Mouse (Mus musculus) lung, adult 2 months (tissue): ENCODE results near the gene Kcne1. TPM values are rescaled to one million over a fixed set of nuclear protein-coding genes. Genes with fewer than 3 reads are reported as not detected.

Experiments used
- DNase-seq: peaks from one replicate; pipeline ENCODE4 v3.0.0; 2022
- H3K4me1 ChIP-seq: fragments of 200-500 bp; 2 replicates; pipeline ENCODE4 v1.6.1; 2011; ENCODE audit warnings: low read length; ENCODE audit not compliant: control insufficient read depth, insufficient read depth
- H3K4me3 ChIP-seq: fragments of 200-500 bp; replicated peaks from 2 replicates; pipeline ENCODE3; 2011; ENCODE audit warnings: low read depth, mild to moderate bottlenecking, control low read depth, low read length; ENCODE audit errors: extremely low read depth
- CTCF ChIP-seq: fragments of 200-500 bp; IDR thresholded peaks from 2 replicates; pipeline ENCODE4 v1.5.1; 2011; ENCODE audit warnings: mild to moderate bottlenecking, low read length, control low read depth; ENCODE audit not compliant: insufficient read depth
- POLR2A ChIP-seq: fragments of 200-500 bp; IDR thresholded peaks from 2 replicates; pipeline ENCODE4 v1.6.1; 2011; ENCODE audit warnings: low read depth, mild to moderate bottlenecking, control low read depth, low read length, borderline replicate concordance; ENCODE audit errors: extremely low read depth
- WGBS: fragments of 180-500 bp; shearing (Covaris S2); methylation state at CpG from one replicate; pipeline ENCODE4 v1.1.7; 2018; 5-methylcytosine and 5-hydroxymethylcytosine counted together
- polyA plus RNA-seq: library from polyadenylated mRNA; depleted of rRNA; stranded (reverse); fragments of >200 nt; gene quantifications from 2 replicates; pipeline ENCODE4 v1.2.3, GENCODE M21; 2012

Gene Kcne1
- polyA plus RNA-seq, 1 experiment = not detected

GRCm38 (mm10) chr16:92319353-92320109 is 39.7 kb downstream of the Kcne1 start:
- Histone ChIP-seq H3K4me1 (no peaks in the 10 kb centered on the region), H3K4me3 (no peak overlapping the region)
- WGBS = 56% methylated on average over 20 of the region's 20 CpGs
- TF ChIP-seq CTCF (peak; percentile 59), POLR2A (no peak)
- peak; percentile 60 for DNase-seq

GRCm38 (mm10) chr16:92316049-92316738 is 43.1 kb downstream of the Kcne1 start:
- DNase-seq = no peak
- TF ChIP-seq CTCF (no peak), POLR2A (no peak)
- WGBS = 90% methylated on average over 7 of the region's 7 CpGs

GRCm38 (mm10) chr16:92313953-92314741 is 45.1 kb downstream of the Kcne1 start:
- peak; percentile 21 for DNase-seq
- H3K4me1 ChIP-seq = no peaks in the 10 kb centered on the region
- 47% methylated on average over 13 of the region's 13 CpGs for WGBS
- no peak for TF ChIP-seq POLR2A
- TF ChIP-seq CTCF = peak; percentile 85
- H3K4me3 ChIP-seq = no peak overlapping the region

More at GRCm38 (mm10) chr16:92316049-92316738, 43.1 kb downstream of the Kcne1 start:
- Histone ChIP-seq H3K4me1 (no peaks in the 10 kb centered on the region), H3K4me3 (no peak overlapping the region)

- no peak for TF ChIP-seq POLR2A
- TF ChIP-seq CTCF = no peak
- WGBS = 64% methylated on average over 4 of the region's 4 CpGs
- H3K4me1 ChIP-seq = no peaks in the 10 kb centered on the region
- H3K4me3 ChIP-seq = no peak overlapping the region
- DNase-seq = no peak
Observed at GRCm38 (mm10) chr16:92309126-92309525, 50.1 kb downstream of the Kcne1 start.

- 74% methylated on average over 3 of the region's 3 CpGs for WGBS
- Histone ChIP-seq H3K4me1 (no peaks in the 10 kb centered on the region), H3K4me3 (no peak overlapping the region)
- DNase-seq = no peak
- no peak for TF ChIP-seq POLR2A
- TF ChIP-seq CTCF = no peak
Observed at GRCm38 (mm10) chr16:92307947-92308346, 51.3 kb downstream of the Kcne1 start.

- peaks cover 6% of the 10 kb centered on the region; the same call in 1 of the 2 replicates for H3K4me1 ChIP-seq
- 91% methylated on average over 2 of the region's 2 CpGs for WGBS
- no peak for DNase-seq
- H3K4me3 ChIP-seq = no peak overlapping the region
- TF ChIP-seq POLR2A (no peak), CTCF (no peak)
Observed at GRCm38 (mm10) chr16:92305519-92305918, 53.7 kb downstream of the Kcne1 start.

- H3K4me3 ChIP-seq = no peak overlapping the region
- peaks cover 6% of the 10 kb centered on the region; the same call in 1 of the 2 replicates for H3K4me1 ChIP-seq
- 46% methylated on average over 5 of the region's 5 CpGs for WGBS
- TF ChIP-seq POLR2A = no peak
- TF ChIP-seq CTCF = no peak
- no peak for DNase-seq
Observed at GRCm38 (mm10) chr16:92302506-92302905, 56.8 kb downstream of the Kcne1 start.

- H3K4me3 ChIP-seq = peak overlapping the region; percentile 84
- TF ChIP-seq POLR2A (no peak), CTCF (no peak)
- 29% methylated on average over 5 of the region's 5 CpGs for WGBS
- peaks cover 6% of the 10 kb centered on the region; the same call in 1 of the 2 replicates for H3K4me1 ChIP-seq
- DNase-seq = no peak
Observed at GRCm38 (mm10) chr16:92301989-92302388, 57.3 kb downstream of the Kcne1 start.

- peak overlapping the region; percentile 84 for H3K4me3 ChIP-seq
Observed at GRCm38 (mm10) chr16:92301412-92301806, 57.9 kb downstream of the Kcne1 start.

More at GRCm38 (mm10) chr16:92301412-92301806, 57.9 kb downstream of the Kcne1 start:
- WGBS = under 1% methylated on average over 12 of the region's 12 CpGs
- TF ChIP-seq POLR2A = no peak
- TF ChIP-seq CTCF = no peak
- DNase-seq = no peak
- H3K4me1 ChIP-seq = peaks cover 6% of the 10 kb centered on the region; the same call in 1 of the 2 replicates
